Comparison of ENCODE assay signal across 19 mouse cellular contexts in genomic region chr3:122107643-122108194, GRCm38 (mm10).
DNase-seq lines count a peak whose midpoint lies in the region; ATAC-seq and TF ChIP-seq lines count a peak whose summit lies in the region.
"Had no signal": no experiment of that assay in that cellular context is flagged by ENCODE, and none has a peak within 500 bp of the region (broad histone marks: within the 10 kb centered on the region; RNA-seq: fewer than 3 reads in every experiment).

No protein-coding gene starts in this region.

- H3K27ac ChIP-seq in heart, embryonic 16.5 days (ENCODE audit: low read length), result peak overlapping the region; percentile 64
- no peak overlapping the region for H3K27ac ChIP-seq in heart, embryonic 12.5 days (ENCODE audit: poor library complexity, severe bottlenecking)
- 0 out of 2 replicates have a peak overlapping the region, but pooled peaks have one; percentile 15 for H3K27ac ChIP-seq in embryonic facial prominence, embryonic 10.5 days (replicated peaks)
- no peak overlapping the region for H3K27ac ChIP-seq in liver, embryonic 16.5 days (ENCODE audit: low read length)
- H3K27ac ChIP-seq: hindbrain, postnatal 0 days; limb, embryonic 15.5 days; neural tube, embryonic 12.5 days had no signal

- peaks cover 13% of the 10 kb centered on the region for H3K4me1 ChIP-seq in heart, embryonic 16.5 days (ENCODE audit: control insufficient read depth, insufficient read depth, low read length)
- peaks cover 26% of the 10 kb centered on the region for H3K4me1 ChIP-seq in heart, embryonic 12.5 days (replicated peaks)
- peaks cover 68% of the 10 kb centered on the region for H3K4me1 ChIP-seq in G1E (ENCODE audit: insufficient read depth, low read depth, low read length)
- H3K4me1 ChIP-seq in embryonic facial prominence, embryonic 10.5 days, result peaks cover 34% of the 10 kb centered on the region
- H3K4me1 ChIP-seq in liver, embryonic 16.5 days (ENCODE audit: control insufficient read depth, low read depth, low read length), result peaks cover 15% of the 10 kb centered on the region
- H3K4me1 ChIP-seq: neural tube, embryonic 12.5 days had no signal

- H3K4me3 ChIP-seq in heart, embryonic 16.5 days (ENCODE audit: low read length), result no peak overlapping the region
- H3K4me3 ChIP-seq in heart, embryonic 12.5 days, result no peak overlapping the region
- peak overlapping the region; percentile 61; the same call in 1 of the 2 replicates for H3K4me3 ChIP-seq in G1E (ENCODE audit: low read depth, low read length)
- no peak overlapping the region for H3K4me3 ChIP-seq in embryonic facial prominence, embryonic 10.5 days
- H3K4me3 ChIP-seq in liver, embryonic 16.5 days (ENCODE audit: low read depth, low read length), result no peak overlapping the region
- H3K4me3 ChIP-seq: limb, embryonic 15.5 days; neural tube, embryonic 12.5 days had no signal

- no peak for ATAC-seq in heart, embryonic 16.5 days (replicated peaks; ENCODE audit: extremely low read depth, insufficient read depth, low FRiP score)
- no peak for ATAC-seq in heart, embryonic 12.5 days (ENCODE audit: insufficient number of reproducible peaks, low FRiP score)
- peak; percentile 67 for ATAC-seq in G1E (ENCODE audit: extremely low read depth, insufficient number of reproducible peaks, low FRiP score, poor library complexity, severe bottlenecking)
- ATAC-seq in liver, embryonic 16.5 days (ENCODE audit: low read depth), result no peak
- ATAC-seq in inflammation-experienced regulatory T-cells, adult 6 months, result no peak
- ATAC-seq: activated CD4-positive, CD25-positive, alpha-beta regulatory T cell, adult 4 months; forebrain, postnatal 0 days; hindbrain, postnatal 0 days; midbrain, embryonic 16.5 days had no signal

- TF ChIP-seq CTCF in G1E (IDR thresholded peaks at IDR 0.05; ENCODE audit: low read depth, low read length), result no peak

- no peaks in the 10 kb centered on the region for H3K9me3 ChIP-seq in heart, embryonic 16.5 days (replicated peaks; ENCODE audit: control insufficient read depth, low read length)
- no peaks in the 10 kb centered on the region for H3K9me3 ChIP-seq in heart, embryonic 12.5 days (replicated peaks)
- H3K9me3 ChIP-seq in G1E (replicated peaks), result no peaks in the 10 kb centered on the region
- H3K9me3 ChIP-seq in embryonic facial prominence, embryonic 10.5 days, result no peaks in the 10 kb centered on the region
- H3K9me3 ChIP-seq in liver, embryonic 16.5 days (replicated peaks; ENCODE audit: control insufficient read depth, low read length), result no peaks in the 10 kb centered on the region
- H3K9me3 ChIP-seq: limb, embryonic 15.5 days; neural tube, embryonic 12.5 days had no signal

- 68% methylated on average over 14 of the region's 14 CpGs for WGBS in heart, embryonic 16.5 days
- 64% methylated on average over 14 of the region's 14 CpGs for WGBS in heart, embryonic 12.5 days
- WGBS in embryonic facial prominence, embryonic 10.5 days, result 87% methylated on average over 14 of the region's 14 CpGs
- WGBS in liver, embryonic 16.5 days (ENCODE audit: insufficient replicate concordance), result 31% methylated on average over 14 of the region's 14 CpGs

- peak; percentile 35 for DNase-seq in G1E (ENCODE audit: low spot score)
- no peak for DNase-seq in embryonic facial prominence, embryonic 10.5 days (ENCODE audit: low spot score)
- DNase-seq in Muller cell, postnatal 12 days (ENCODE audit: inconsistent ontology term), result no peak
- DNase-seq: adrenal gland, postnatal 36 days; cerebellum, postnatal 14 days; forebrain, postnatal 0 days; gastrocnemius, postnatal 14 days; kidney, postnatal 10 days; right cerebral cortex, postnatal 14 days; thymus, adult 2 months had no signal

- no peaks in the 10 kb centered on the region for H3K27me3 ChIP-seq in heart, embryonic 16.5 days (ENCODE audit: control insufficient read depth, insufficient read depth, low read length)
- H3K27me3 ChIP-seq in heart, embryonic 12.5 days (replicated peaks), result no peaks in the 10 kb centered on the region
- no peaks in the 10 kb centered on the region for H3K27me3 ChIP-seq in G1E (ENCODE audit: insufficient read depth, low read length)
- H3K27me3 ChIP-seq in embryonic facial prominence, embryonic 10.5 days (replicated peaks; ENCODE audit: low read depth, poor library complexity, severe bottlenecking), result no peaks in the 10 kb centered on the region
- H3K27me3 ChIP-seq in liver, embryonic 16.5 days (ENCODE audit: control insufficient read depth, insufficient read depth, low read depth, low read length), result no peaks in the 10 kb centered on the region
- H3K27me3 ChIP-seq: limb, embryonic 15.5 days; neural tube, embryonic 12.5 days had no signal

- no peaks in the 10 kb centered on the region for H3K36me3 ChIP-seq in heart, embryonic 16.5 days (ENCODE audit: control insufficient read depth, insufficient read depth)
- no peaks in the 10 kb centered on the region for H3K36me3 ChIP-seq in heart, embryonic 12.5 days
- H3K36me3 ChIP-seq in G1E (replicated peaks), result no peaks in the 10 kb centered on the region
- no peaks in the 10 kb centered on the region for H3K36me3 ChIP-seq in embryonic facial prominence, embryonic 10.5 days (replicated peaks)
- H3K36me3 ChIP-seq in liver, embryonic 16.5 days (ENCODE audit: control insufficient read depth, insufficient read depth), result no peaks in the 10 kb centered on the region
- H3K36me3 ChIP-seq: limb, embryonic 15.5 days; neural tube, embryonic 12.5 days had no signal

- no peak overlapping the region for H3K9ac ChIP-seq in heart, embryonic 16.5 days (ENCODE audit: low read length)
- no peak overlapping the region for H3K9ac ChIP-seq in heart, embryonic 12.5 days
- no peak overlapping the region for H3K9ac ChIP-seq in liver, embryonic 16.5 days (ENCODE audit: low read depth, low read length)
- H3K9ac ChIP-seq: forebrain, postnatal 0 days; limb, embryonic 15.5 days; neural tube, embryonic 12.5 days had no signal

- no peak overlapping the region for H3K4me2 ChIP-seq in heart, embryonic 16.5 days (ENCODE audit: low read depth, low read length)
- H3K4me2 ChIP-seq in heart, embryonic 12.5 days, result no peak overlapping the region
- peak overlapping the region; percentile 19; the same call in 1 of the 2 replicates for H3K4me2 ChIP-seq in liver, embryonic 16.5 days (ENCODE audit: low read depth, low read length)
- H3K4me2 ChIP-seq: limb, embryonic 15.5 days; neural tube, embryonic 12.5 days had no signal

Comparison
In these comparisons a context has a peak if more than half of its experiments do, and no peak if none do; other contexts are left out.
1. H3K27ac ChIP-seq: peak in heart, embryonic 16.5 days (single experiment) and embryonic facial prominence, embryonic 10.5 days (single experiment); none in heart, embryonic 12.5 days (single experiment) and liver, embryonic 16.5 days (single experiment).